Mouse (Mus musculus) E14TG2a.4 (cell line): ENCODE measurements around the gene Csnk1e.

ENCODE experiments used
- CTCF ChIP-seq: conservative IDR thresholded peaks from 2 replicates; pipeline ENCODE4 v1.5.1; 2014; ENCODE audit warnings: low read length
- NANOG ChIP-seq: IDR thresholded peaks from 2 replicates; pipeline ENCODE4 v1.6.1; 2014; ENCODE audit warnings: borderline replicate concordance, low read length, mixed read lengths
- POU5F1 ChIP-seq: IDR thresholded peaks from 2 replicates; pipeline ENCODE4 v1.6.1; 2014; ENCODE audit warnings: low read length, borderline replicate concordance

- TF ChIP-seq CTCF, result no peak
- no peak for TF ChIP-seq POU5F1
- no peak for TF ChIP-seq NANOG
Observed at GRCm38 (mm10) chr15:79378608-79379007, 76.8 kb downstream of the Csnk1e start.
